Mouse (Mus musculus): ENCODE data around the gene Tmem131l. TPM values are rescaled to one million over a fixed set of nuclear protein-coding genes. Genes with fewer than 3 reads are reported as not detected.

The Tmem131l gene
- polyA plus RNA-seq, 1 experiment from 2014 or later: 46.4 TPM

DNA sequence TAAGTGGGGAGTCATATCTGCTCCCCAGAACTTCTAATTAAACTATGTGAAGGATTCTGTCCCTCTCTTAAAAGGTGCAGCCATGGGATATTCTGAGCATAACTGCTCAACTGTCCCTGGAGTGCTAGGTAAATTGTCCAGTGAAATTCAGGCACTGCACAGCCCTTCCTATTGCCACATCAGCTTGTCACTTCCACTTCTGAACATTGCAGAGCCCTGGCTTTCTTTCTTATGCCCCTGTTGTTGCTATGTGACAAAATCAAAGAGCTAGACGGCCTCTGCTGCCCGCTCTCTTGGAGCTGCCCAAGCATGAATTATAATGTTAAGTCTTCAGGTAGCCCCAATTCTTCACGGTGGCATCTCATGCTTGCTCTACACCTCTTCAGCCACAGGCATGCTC is 180.9 kb downstream of the Tmem131l start:
- no peaks in the 10 kb centered on the region for H3K9me3 ChIP-seq (ENCODE audit: control insufficient read depth, low read length)
- no peak overlapping the region for H3K4me2 ChIP-seq (ENCODE audit: low read depth, low read length)
- no peak overlapping the region for H3K27ac ChIP-seq (ENCODE audit: low read length)
- H3K4me1 ChIP-seq (replicated peaks; ENCODE audit: control insufficient read depth, insufficient read depth, low read length): peaks cover 6% of the 10 kb centered on the region; the same call in 1 of the 2 replicates
- no peaks in the 10 kb centered on the region for H3K36me3 ChIP-seq (ENCODE audit: control insufficient read depth, insufficient read depth, low read length)
- no peak overlapping the region for H3K4me3 ChIP-seq (ENCODE audit: low read length)
- H3K27me3 ChIP-seq (ENCODE audit: control insufficient read depth, insufficient read depth, low read depth, low read length): no peaks in the 10 kb centered on the region
- 84% methylated on average over 3 of the region's 3 CpGs for WGBS
- ATAC-seq (ENCODE audit: low read depth): no peak
- no peak overlapping the region for H3K9ac ChIP-seq (ENCODE audit: low read length)

DNA sequence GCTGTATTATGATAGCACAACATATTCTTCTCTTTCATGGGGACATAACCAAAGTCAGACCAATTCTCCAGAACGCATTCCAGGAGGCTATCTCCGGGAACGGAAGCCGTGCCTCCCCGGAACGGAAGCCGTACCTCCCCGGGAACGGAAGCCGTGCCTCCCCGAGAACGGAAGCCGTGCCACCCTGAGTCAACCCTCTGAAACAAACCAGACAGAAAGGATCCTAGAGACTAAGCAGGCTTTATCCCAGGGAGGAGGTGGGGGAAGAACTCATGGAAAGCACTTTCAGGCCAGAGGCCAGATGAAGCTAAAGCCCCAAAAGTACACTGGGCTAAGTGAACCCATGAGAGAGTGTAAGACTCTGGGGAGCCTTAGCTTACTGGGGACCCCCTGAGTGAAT is 182.4 kb downstream of the Tmem131l start:
- Histone ChIP-seq H3K36me3 (ENCODE audit: control insufficient read depth, insufficient read depth, low read length) (no peaks in the 10 kb centered on the region), H3K9ac (ENCODE audit: low read length) (no peak overlapping the region), H3K27ac (ENCODE audit: low read length) (no peak overlapping the region), H3K9me3 (ENCODE audit: control insufficient read depth, low read length) (no peaks in the 10 kb centered on the region), H3K27me3 (ENCODE audit: control insufficient read depth, insufficient read depth, low read depth, low read length) (no peaks in the 10 kb centered on the region), H3K4me3 (ENCODE audit: low read length) (no peak overlapping the region), H3K4me1 (replicated peaks; ENCODE audit: control insufficient read depth, insufficient read depth, low read length) (peaks cover 1% of the 10 kb centered on the region; the same call in 1 of the 2 replicates), H3K4me2 (ENCODE audit: low read depth, low read length) (no peak overlapping the region)
- no peak for ATAC-seq (ENCODE audit: low read depth)
- WGBS: 95% methylated on average over 13 of the region's 13 CpGs

GRCm38 (mm10) chr3:83855643-83856042 is 184.3 kb downstream of the Tmem131l start:
- Histone ChIP-seq H3K36me3 (ENCODE audit: control insufficient read depth, insufficient read depth, low read length) (no peaks in the 10 kb centered on the region), H3K9me3 (ENCODE audit: control insufficient read depth, low read length) (no peaks in the 10 kb centered on the region)

DNA sequence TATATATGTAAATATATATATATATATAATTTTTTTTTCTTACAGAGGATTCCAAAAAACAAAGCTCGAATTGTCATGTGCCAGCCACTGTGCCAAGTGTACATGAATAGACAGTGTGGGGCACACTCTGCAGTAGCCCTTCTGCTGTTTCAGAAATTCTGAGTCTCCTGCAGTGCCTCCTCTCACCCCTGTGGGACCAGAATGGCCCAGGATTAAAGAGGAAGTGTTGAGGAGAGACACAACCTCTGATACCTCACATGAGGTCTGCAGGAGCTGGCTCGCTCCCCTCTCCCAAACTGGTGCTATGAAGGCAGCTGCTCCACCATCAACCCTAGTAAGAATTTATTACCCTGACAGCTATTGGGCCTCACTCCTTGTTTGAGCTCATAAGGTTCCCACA is 190.6 kb downstream of the Tmem131l start:
- Histone ChIP-seq H3K27me3 (ENCODE audit: control insufficient read depth, insufficient read depth, low read depth, low read length) (no peaks in the 10 kb centered on the region), H3K4me2 (ENCODE audit: low read depth, low read length) (no peak overlapping the region), H3K4me3 (ENCODE audit: low read length) (no peak overlapping the region), H3K9ac (ENCODE audit: low read length) (no peak overlapping the region), H3K36me3 (ENCODE audit: control insufficient read depth, insufficient read depth, low read length) (no peaks in the 10 kb centered on the region), H3K9me3 (ENCODE audit: control insufficient read depth, low read length) (no peaks in the 10 kb centered on the region), H3K27ac (ENCODE audit: low read length) (no peak overlapping the region), H3K4me1 (replicated peaks; ENCODE audit: control insufficient read depth, insufficient read depth, low read length) (no peaks in the 10 kb centered on the region)
- ATAC-seq (ENCODE audit: low read depth): no peak
- WGBS: 73% methylated on average over 2 of the region's 2 CpGs

More at GRCm38 (mm10) chr3:83855643-83856042, 184.3 kb downstream of the Tmem131l start:
- Histone ChIP-seq H3K27me3 (ENCODE audit: control insufficient read depth, insufficient read depth, low read depth, low read length) (no peaks in the 10 kb centered on the region), H3K9ac (ENCODE audit: low read length) (no peak overlapping the region), H3K4me3 (ENCODE audit: low read length) (no peak overlapping the region), H3K27ac (ENCODE audit: low read length) (no peak overlapping the region), H3K4me1 (replicated peaks; ENCODE audit: control insufficient read depth, insufficient read depth, low read length) (no peaks in the 10 kb centered on the region), H3K4me2 (ENCODE audit: low read depth, low read length) (no peak overlapping the region)
- 92% methylated on average over 5 of the region's 5 CpGs for WGBS
- ATAC-seq (ENCODE audit: low read depth): no peak

Other genes with a start within 250 kb of the Tmem131l start
- 4.0 and 4.8 TPM in 2 replicates for gene Tlr2, start 198.4 kb downstream of the Tmem131l start, polyA plus RNA-seq (2015; fragmentation: Nextera tagmentation; extraction: Ambion mirVana)
- gene Mnd1, start 115.6 kb upstream of the Tmem131l start, polyA plus RNA-seq (2015; fragmentation: Nextera tagmentation; extraction: Ambion mirVana): 11.1 and 13.0 TPM in 2 replicates
- 0.98 and 1.2 TPM in 2 replicates for gene Gm6525, start 133.9 kb upstream of the Tmem131l start, polyA plus RNA-seq (2015; fragmentation: Nextera tagmentation; extraction: Ambion mirVana)